Mouse (Mus musculus) brain, embryonic 14.5 days (tissue): ENCODE results near the gene Smim26.

Source experiments
- CTCF ChIP-seq: fragments of 200-500 bp; IDR thresholded peaks from 2 replicates; pipeline ENCODE4 v1.5.1; 2012; ENCODE audit warnings: inconsistent platforms, mild to moderate bottlenecking, moderate library complexity, borderline replicate concordance; ENCODE audit not compliant: insufficient read depth, insufficient read length; ENCODE audit errors: extremely low read depth
- POLR2A ChIP-seq: fragments of 200-500 bp; IDR thresholded peaks from 2 replicates; pipeline ENCODE4 v1.6.1; 2012; ENCODE audit warnings: mild to moderate bottlenecking, inconsistent platforms, borderline replicate concordance; ENCODE audit not compliant: poor library complexity, insufficient read depth, insufficient read length, severe bottlenecking; ENCODE audit errors: extremely low read depth

DNA sequence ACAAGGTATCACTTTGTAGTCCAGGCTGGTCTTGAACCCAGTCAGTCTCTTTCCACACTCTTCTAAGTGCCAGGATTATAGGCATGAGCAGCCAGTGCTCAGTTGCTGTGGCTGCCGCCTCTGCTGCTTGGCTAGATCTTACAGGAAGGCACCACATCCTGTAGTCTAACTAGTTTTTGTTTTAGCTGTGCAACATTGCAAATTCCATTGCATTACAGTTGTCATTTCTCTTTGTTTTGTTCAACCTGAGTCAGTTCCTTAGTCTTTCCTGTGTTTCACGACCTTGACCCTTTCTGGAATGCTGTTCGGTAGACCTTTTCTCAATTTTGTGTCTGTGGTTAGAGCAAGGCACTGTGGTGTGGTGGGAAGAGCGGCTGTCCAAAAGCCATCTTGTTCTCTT is 43.4 kb downstream of the Smim26 start:
- TF ChIP-seq POLR2A = no peak
- TF ChIP-seq CTCF = no peak
